Mouse (Mus musculus) MEL (cell line): Measurements from ENCODE around the gene Krtap14.

Experiments
- CHD2 ChIP-seq: IDR thresholded peaks from 2 replicates; pipeline ENCODE4 v1.6.1; 2011; ENCODE audit warnings: low read length, improper control_type of control experiment
- CTCF ChIP-seq, 3 experiments: IDR thresholded peaks in 2 of 3; conservative IDR thresholded peaks in 1 of 3; 2 replicates each; pipeline ENCODE4 v1.5.1; 2011 to 2012; ENCODE audit warnings: low read length in 3 of 3, low read depth in 2 of 3, mild to moderate bottlenecking in 2 of 3, improper control_type of control experiment in 1 of 3, inconsistent platforms in 1 of 3, mixed read lengths in 1 of 3, moderate library complexity in 1 of 3; ENCODE audit not compliant: control insufficient read depth in 1 of 3, insufficient read depth in 1 of 3, poor library complexity in 1 of 3, severe bottlenecking in 1 of 3
- EP300 ChIP-seq, 2 experiments: IDR thresholded peaks; 2 replicates each; pipeline ENCODE4 v1.6.1; 2011; ENCODE audit warnings: improper control_type of control experiment in 2 of 2, low read length in 2 of 2, low read depth in 1 of 2, mild to moderate bottlenecking in 1 of 2
- GATA1 ChIP-seq: IDR thresholded peaks from 2 replicates; pipeline ENCODE4 v1.6.1; 2011; ENCODE audit warnings: low read depth, low read length, improper control_type of control experiment
- MAX ChIP-seq: IDR thresholded peaks from 2 replicates; pipeline ENCODE4 v1.6.1; 2011; ENCODE audit warnings: low read length, improper control_type of control experiment
- POLR2A ChIP-seq, 2 experiments: IDR thresholded peaks; 2 replicates each; pipeline ENCODE4 v1.6.1; 2011 to 2012; ENCODE audit warnings: low read length in 2 of 2, mild to moderate bottlenecking in 2 of 2, control low read depth in 1 of 2, improper control_type of control experiment in 1 of 2, low read depth in 1 of 2, moderate library complexity in 1 of 2; ENCODE audit not compliant: control insufficient read depth in 1 of 2, insufficient read depth in 1 of 2, poor library complexity in 1 of 2
- POLR2AphosphoS5 ChIP-seq: IDR thresholded peaks from 2 replicates; pipeline ENCODE4 v1.6.1; 2012; ENCODE audit warnings: low read depth, borderline replicate concordance, mild to moderate bottlenecking, inconsistent platforms, low read length, moderate library complexity, mixed read lengths
- TCF12 ChIP-seq: IDR thresholded peaks from 2 replicates; pipeline ENCODE4 v1.6.1; 2014; ENCODE audit warnings: low read depth, mild to moderate bottlenecking, inconsistent platforms, low read length, improper control_type of control experiment, moderate library complexity
- USF1 ChIP-seq: IDR thresholded peaks from 2 replicates; pipeline ENCODE4 v1.6.1; 2014; ENCODE audit warnings: low read depth, mild to moderate bottlenecking, inconsistent platforms, low read length, improper control_type of control experiment, moderate library complexity
- USF2 ChIP-seq, 2 experiments: IDR thresholded peaks; 2 replicates each; pipeline ENCODE4 v1.6.1; 2011 to 2012; ENCODE audit warnings: improper control_type of control experiment in 2 of 2, low read length in 2 of 2, borderline replicate concordance in 1 of 2, inconsistent platforms in 1 of 2, low read depth in 1 of 2, mild to moderate bottlenecking in 1 of 2; ENCODE audit not compliant: insufficient read depth in 1 of 2
- ZC3H11A ChIP-seq: IDR thresholded peaks from 2 replicates; pipeline ENCODE4 v1.6.1; 2012; ENCODE audit warnings: low read depth, mild to moderate bottlenecking, inconsistent platforms, low read length, improper control_type of control experiment
- ZKSCAN1 ChIP-seq: IDR thresholded peaks from 2 replicates; pipeline ENCODE4 v1.6.1; 2012; ENCODE audit warnings: low read depth, mild to moderate bottlenecking, inconsistent platforms, low read length, improper control_type of control experiment, moderate library complexity
- ZMIZ1 ChIP-seq: IDR thresholded peaks from 2 replicates; pipeline ENCODE4 v1.6.1; 2012; ENCODE audit warnings: low read depth, mild to moderate bottlenecking, inconsistent platforms, low read length, improper control_type of control experiment, moderate library complexity
- ZNF384 ChIP-seq: IDR thresholded peaks from 2 replicates; pipeline ENCODE4 v1.6.1; 2012; ENCODE audit warnings: low read depth, mild to moderate bottlenecking, inconsistent platforms, low read length, improper control_type of control experiment

DNA sequence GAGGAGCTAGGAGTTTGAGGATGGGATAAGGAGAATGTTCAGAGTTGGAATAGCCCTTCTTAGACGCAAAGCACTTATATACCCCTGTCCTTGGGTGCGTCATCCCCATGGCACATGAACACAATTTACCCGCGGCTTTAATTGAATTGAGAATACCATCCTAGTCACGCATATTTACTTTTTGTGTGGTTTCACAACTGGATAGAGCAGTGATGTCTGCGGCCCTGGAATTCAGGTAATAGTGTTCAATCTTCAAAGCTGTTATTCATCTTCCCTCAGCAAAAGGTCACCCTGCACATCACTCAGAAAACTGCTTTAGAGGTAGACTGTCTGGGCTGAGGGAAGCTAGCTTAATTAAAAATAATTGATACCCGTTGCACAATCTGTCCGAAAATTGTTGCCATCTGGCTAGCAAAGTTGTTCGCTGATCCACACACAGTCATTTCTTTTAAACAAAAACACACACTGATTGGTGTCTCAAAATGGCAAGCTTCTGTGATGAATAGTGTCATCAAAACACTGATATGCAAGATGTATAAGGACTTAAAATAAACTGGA lies at the start of gene Krtap14:
- TF ChIP-seq ZNF384, result no peak
- TF ChIP-seq EP300 (IDR thresholded peaks at IDR 0.05; ENCODE audit: low read depth in 1 of 2, low read length in 2 of 2), result no peak
- TF ChIP-seq CTCF (IDR thresholded peaks at IDR 0.05 in 2 of 3, conservative IDR thresholded peaks at IDR 0.05 in 1 of 3; ENCODE audit: control insufficient read depth in 1 of 3, insufficient read depth in 1 of 3, low read depth in 2 of 3, low read length in 3 of 3, poor library complexity in 1 of 3, severe bottlenecking in 1 of 3), result no peak
- TF ChIP-seq ZC3H11A, result no peak
- no peak for TF ChIP-seq CHD2
- TF ChIP-seq POLR2A (IDR thresholded peaks at IDR 0.05; ENCODE audit: control insufficient read depth in 1 of 2, insufficient read depth in 1 of 2, low read depth in 1 of 2, low read length in 2 of 2, poor library complexity in 1 of 2), result no peak
- no peak for TF ChIP-seq TCF12
- TF ChIP-seq ZKSCAN1, result no peak
- TF ChIP-seq USF2 (IDR thresholded peaks at IDR 0.05; ENCODE audit: borderline replicate concordance in 1 of 2, insufficient read depth in 1 of 2, low read depth in 1 of 2, low read length in 2 of 2), result no peak
- TF ChIP-seq ZMIZ1, result no peak
- no peak for TF ChIP-seq POLR2AphosphoS5
- no peak for TF ChIP-seq GATA1
- TF ChIP-seq MAX, result no peak
- TF ChIP-seq USF1, result no peak
